Mouse (Mus musculus) heart, embryonic 12.5 days (tissue): ENCODE data around the gene Trpm6. TPM values are rescaled to one million over a fixed set of nuclear protein-coding genes. Genes with fewer than 3 reads are reported as not detected.

Experiments
- ATAC-seq: fragments of 200-750 bp; cut with Nextera tagmentation; 2 replicates; pipeline ENCODE4 v1.8.0; 2017; ENCODE audit warnings: moderate TSS enrichment, moderate library complexity; ENCODE audit not compliant: insufficient number of reproducible peaks, low FRiP score
- H3K27ac ChIP-seq: fragments of 300-500 bp; sonication (generic); 2 replicates; pipeline ENCODE4 v1.5.1; 2016; ENCODE audit warnings: mild to moderate bottlenecking, moderate library complexity; ENCODE audit not compliant: poor library complexity, severe bottlenecking
- H3K27me3 ChIP-seq: fragments of 300-500 bp; sonication (generic); replicated peaks from 2 replicates; pipeline ENCODE4 v1.6.1; 2016; ENCODE audit warnings: mild to moderate bottlenecking, moderate library complexity
- H3K36me3 ChIP-seq: fragments of 300-500 bp; sonication (generic); 2 replicates; pipeline ENCODE4 v1.6.1; 2016; ENCODE audit warnings: mild to moderate bottlenecking, moderate library complexity
- H3K4me1 ChIP-seq: fragments of 300-500 bp; sonication (generic); replicated peaks from 2 replicates; pipeline ENCODE4 v1.6.1; 2016; ENCODE audit warnings: mild to moderate bottlenecking
- H3K4me2 ChIP-seq: fragments of 300-500 bp; sonication (generic); 2 replicates; pipeline ENCODE4 v1.6.1; 2016; ENCODE audit warnings: mild to moderate bottlenecking, moderate library complexity
- H3K4me3 ChIP-seq: fragments of 300-500 bp; sonication (generic); 2 replicates; pipeline ENCODE4 v1.5.1; 2016; ENCODE audit warnings: mild to moderate bottlenecking
- H3K9ac ChIP-seq: fragments of 300-500 bp; sonication (generic); 2 replicates; pipeline ENCODE4 v1.6.1; 2016; ENCODE audit warnings: mild to moderate bottlenecking, moderate library complexity
- H3K9me3 ChIP-seq: fragments of 300-500 bp; sonication (generic); replicated peaks from 2 replicates; pipeline ENCODE4 v1.6.1; 2016; ENCODE audit warnings: mild to moderate bottlenecking, moderate library complexity
- WGBS: fragments of 180-500 bp; shearing (Covaris S2); methylation state at CpG from one replicate; pipeline ENCODE4 v1.1.7; 2016; 5-methylcytosine and 5-hydroxymethylcytosine counted together
- polyA plus RNA-seq: library from polyadenylated mRNA; unstranded; fragments of >200 nt; fragmentation: Nextera tagmentation; extraction: Ambion mirVana; gene quantifications from 2 replicates; pipeline ENCODE4 v1.2.1, GENCODE M21; 2016

The Trpm6 gene
- polyA plus RNA-seq, 1 experiment from 2014 or later: 0.17 TPM

- H3K4me1 ChIP-seq: peaks cover 14% of the 10 kb centered on the region
- H3K27ac ChIP-seq: no peak overlapping the region
- H3K9ac ChIP-seq: no peak overlapping the region
- H3K4me2 ChIP-seq: peak overlapping the region; percentile 38
- 23% methylated on average over 7 of the region's 7 CpGs for WGBS
- H3K9me3 ChIP-seq: no peaks in the 10 kb centered on the region
- no peaks in the 10 kb centered on the region for H3K36me3 ChIP-seq
- H3K27me3 ChIP-seq: peaks cover 17% of the 10 kb centered on the region
- no peak for ATAC-seq
- H3K4me3 ChIP-seq: no peak overlapping the region
Observed at GRCm38 (mm10) chr19:18731077-18731476, 18.7 kb upstream of the Trpm6 start.

GRCm38 (mm10) chr19:18735901-18736300, 13.9 kb upstream of the Trpm6 start:
- H3K36me3 ChIP-seq: no peaks in the 10 kb centered on the region
- H3K4me2 ChIP-seq: no peak overlapping the region
- WGBS: 83% methylated on average over 4 of the region's 4 CpGs
- no peak for ATAC-seq
- H3K4me1 ChIP-seq: peaks cover 5% of the 10 kb centered on the region; the same call in 1 of the 2 replicates
- no peak overlapping the region for H3K27ac ChIP-seq
- peaks cover 18% of the 10 kb centered on the region for H3K27me3 ChIP-seq
- no peaks in the 10 kb centered on the region for H3K9me3 ChIP-seq
- no peak overlapping the region for H3K9ac ChIP-seq
- no peak overlapping the region for H3K4me3 ChIP-seq

- ATAC-seq: no peak
- no peak overlapping the region for H3K4me2 ChIP-seq
- H3K9ac ChIP-seq: no peak overlapping the region
- no peaks in the 10 kb centered on the region for H3K9me3 ChIP-seq
- H3K36me3 ChIP-seq: no peaks in the 10 kb centered on the region
- H3K4me3 ChIP-seq: no peak overlapping the region
- H3K27me3 ChIP-seq: peaks cover 21% of the 10 kb centered on the region
- no peak overlapping the region for H3K27ac ChIP-seq
- WGBS: 73% methylated on average over 7 of the region's 7 CpGs
- H3K4me1 ChIP-seq: no peaks in the 10 kb centered on the region
Observed at GRCm38 (mm10) chr19:18739146-18739545, 10.6 kb upstream of the Trpm6 start.

GRCm38 (mm10) chr19:18743946-18744345, 5.8 kb upstream of the Trpm6 start:
- ATAC-seq: no peak
- Histone ChIP-seq H3K4me2 (no peak overlapping the region), H3K27ac (no peak overlapping the region), H3K4me1 (no peaks in the 10 kb centered on the region), H3K36me3 (no peaks in the 10 kb centered on the region), H3K27me3 (peaks cover 12% of the 10 kb centered on the region), H3K9me3 (no peaks in the 10 kb centered on the region), H3K4me3 (no peak overlapping the region), H3K9ac (no peak overlapping the region)
- 77% methylated on average over 5 of the region's 5 CpGs for WGBS

GRCm38 (mm10) chr19:18746576-18747340, 3.0 kb upstream of the Trpm6 start:
- ATAC-seq: no peak
- no peaks in the 10 kb centered on the region for H3K36me3 ChIP-seq
- H3K9ac ChIP-seq: no peak overlapping the region
- H3K4me2 ChIP-seq: no peak overlapping the region
- peaks cover 28% of the 10 kb centered on the region for H3K27me3 ChIP-seq
- H3K4me1 ChIP-seq: 0 out of 2 replicates have a peak, but pooled peaks cover 3% of the 10 kb centered on the region
- H3K4me3 ChIP-seq: no peak overlapping the region
- no peaks in the 10 kb centered on the region for H3K9me3 ChIP-seq
- WGBS: 86% methylated on average over 5 of the region's 5 CpGs
- no peak overlapping the region for H3K27ac ChIP-seq

- Histone ChIP-seq H3K4me3 (no peak overlapping the region), H3K4me1 (0 out of 2 replicates have a peak, but pooled peaks cover 3% of the 10 kb centered on the region), H3K9me3 (no peaks in the 10 kb centered on the region), H3K27me3 (peaks cover 28% of the 10 kb centered on the region), H3K36me3 (no peaks in the 10 kb centered on the region), H3K4me2 (no peak overlapping the region), H3K27ac (no peak overlapping the region), H3K9ac (no peak overlapping the region)
- 84% methylated on average over 4 of the region's 4 CpGs for WGBS
- no peak for ATAC-seq
Observed at GRCm38 (mm10) chr19:18747379-18747778, 2.4 kb upstream of the Trpm6 start.

- H3K9ac ChIP-seq: no peak overlapping the region
- no peaks in the 10 kb centered on the region for H3K36me3 ChIP-seq
- H3K9me3 ChIP-seq: no peaks in the 10 kb centered on the region
- H3K4me3 ChIP-seq: no peak overlapping the region
- H3K27me3 ChIP-seq: 0 out of 2 replicates have a peak, but pooled peaks cover 5% of the 10 kb centered on the region
- no peak overlapping the region for H3K27ac ChIP-seq
- H3K4me1 ChIP-seq: peaks cover 8% of the 10 kb centered on the region
- ATAC-seq: no peak
- H3K4me2 ChIP-seq: no peak overlapping the region
Observed at GRCm38 (mm10) chr19:18757191-18757590, 7.4 kb downstream of the Trpm6 start.

- no peaks in the 10 kb centered on the region for H3K36me3 ChIP-seq
- H3K9ac ChIP-seq: no peak overlapping the region
- no peak overlapping the region for H3K4me3 ChIP-seq
- peaks cover 8% of the 10 kb centered on the region for H3K4me1 ChIP-seq
- no peak overlapping the region for H3K27ac ChIP-seq
- no peak for ATAC-seq
- H3K9me3 ChIP-seq: no peaks in the 10 kb centered on the region
- 31% methylated on average over 4 of the region's 4 CpGs for WGBS
- 0 out of 2 replicates have a peak, but pooled peaks cover 5% of the 10 kb centered on the region for H3K27me3 ChIP-seq
- no peak overlapping the region for H3K4me2 ChIP-seq
Observed at GRCm38 (mm10) chr19:18757706-18758105, 7.9 kb downstream of the Trpm6 start.

- Histone ChIP-seq H3K27me3 (0 out of 2 replicates have a peak, but pooled peaks cover 5% of the 10 kb centered on the region), H3K4me1 (peaks cover 8% of the 10 kb centered on the region), H3K27ac (no peak overlapping the region), H3K36me3 (no peaks in the 10 kb centered on the region), H3K9me3 (no peaks in the 10 kb centered on the region), H3K4me3 (no peak overlapping the region), H3K9ac (no peak overlapping the region), H3K4me2 (peak overlapping the region; percentile 42)
- 6% methylated on average over 6 of the region's 6 CpGs for WGBS
- ATAC-seq: no peak; the same call in 1 of the 2 replicates
Observed at GRCm38 (mm10) chr19:18758269-18758668, 8.5 kb downstream of the Trpm6 start.

- no peaks in the 10 kb centered on the region for H3K36me3 ChIP-seq
- H3K27ac ChIP-seq: no peak overlapping the region
- no peak for ATAC-seq
- no peak overlapping the region for H3K4me3 ChIP-seq
- H3K4me2 ChIP-seq: peak overlapping the region; percentile 38; the same call in 1 of the 2 replicates
- 45% methylated on average over 9 of the region's 9 CpGs for WGBS
- no peak overlapping the region for H3K9ac ChIP-seq
- H3K27me3 ChIP-seq: 0 out of 2 replicates have a peak, but pooled peaks cover 5% of the 10 kb centered on the region
- H3K4me1 ChIP-seq: peaks cover 8% of the 10 kb centered on the region
- H3K9me3 ChIP-seq: no peaks in the 10 kb centered on the region
Observed at GRCm38 (mm10) chr19:18758916-18759315, 9.1 kb downstream of the Trpm6 start.

- 73% methylated on average over 5 of the region's 5 CpGs for WGBS
Observed at GRCm38 (mm10) chr19:18766399-18766798, 16.6 kb downstream of the Trpm6 start.

More at GRCm38 (mm10) chr19:18766399-18766798, 16.6 kb downstream of the Trpm6 start:
- no peaks in the 10 kb centered on the region for H3K4me1 ChIP-seq
- no peaks in the 10 kb centered on the region for H3K9me3 ChIP-seq
- H3K4me3 ChIP-seq: no peak overlapping the region
- no peak overlapping the region for H3K4me2 ChIP-seq
- H3K9ac ChIP-seq: no peak overlapping the region
- no peak for ATAC-seq
- H3K36me3 ChIP-seq: no peaks in the 10 kb centered on the region
- no peaks in the 10 kb centered on the region for H3K27me3 ChIP-seq
- no peak overlapping the region for H3K27ac ChIP-seq
